Mouse (Mus musculus): ENCODE data around the gene Capn11. TPM values are rescaled to one million over a fixed set of nuclear protein-coding genes. Genes with fewer than 3 reads are reported as not detected.

The Capn11 gene
- total and polyA plus RNA-seq, 2 experiments from 2014 or later: 1.3 to 1.5 TPM

- Histone ChIP-seq H3K4me3 (ENCODE audit: low read depth, low read length) (peak overlapping the region; percentile 78), H3K9me3 (ENCODE audit: low read length) (no peaks in the 10 kb centered on the region), H3K36me3 (ENCODE audit: insufficient read depth) (no peaks in the 10 kb centered on the region), H3K4me1 (ENCODE audit: insufficient read depth) (peaks cover 16% of the 10 kb centered on the region; the same call in 1 of the 2 replicates), H3K9ac (peak overlapping the region; percentile 89), H3K27ac (ENCODE audit: low read depth, low read length) (peak overlapping the region; percentile 84), H3K27me3 (ENCODE audit: insufficient read depth, low read length) (no peaks in the 10 kb centered on the region), H3K4me2 (ENCODE audit: low read depth) (peak overlapping the region; percentile 81)
- DNase-seq (peak; percentile 60), ATAC-seq (0 out of 2 replicates have a peak, but pooled peaks have one; percentile 2)
- no peak for TF ChIP-seq CTCF (IDR thresholded peaks at IDR 0.05; ENCODE audit: low read depth)
- 21% methylated on average over 14 of the region's 14 CpGs for WGBS
Measured at GRCm38 (mm10) chr17:45684667-45685131, 25.6 kb upstream of the Capn11 start.

- 91% methylated on average over 4 of the region's 4 CpGs for WGBS
- no peaks in the 10 kb centered on the region for H3K27me3 ChIP-seq (ENCODE audit: insufficient read depth, low read length)
- TF ChIP-seq CTCF (IDR thresholded peaks at IDR 0.05; ENCODE audit: low read depth): no peak
- ATAC-seq: no peak
- H3K27ac ChIP-seq (ENCODE audit: low read depth, low read length): no peak overlapping the region
- DNase-seq: no peak
- no peak overlapping the region for H3K4me2 ChIP-seq (ENCODE audit: low read depth)
- H3K36me3 ChIP-seq (ENCODE audit: insufficient read depth): peaks cover 7% of the 10 kb centered on the region
- H3K9me3 ChIP-seq (ENCODE audit: low read length): no peaks in the 10 kb centered on the region
- H3K9ac ChIP-seq: no peak overlapping the region
- peaks cover 16% of the 10 kb centered on the region; the same call in 1 of the 2 replicates for H3K4me1 ChIP-seq (ENCODE audit: insufficient read depth)
- no peak overlapping the region for H3K4me3 ChIP-seq (ENCODE audit: low read depth, low read length)
Measured at GRCm38 (mm10) chr17:45682843-45683242, 23.7 kb upstream of the Capn11 start.

GRCm38 (mm10) chr17:45681588-45681987 lies 22.5 kb upstream of the Capn11 start:
- DNase-seq (no peak), ATAC-seq (no peak)
- Histone ChIP-seq H3K9ac (no peak overlapping the region), H3K36me3 (ENCODE audit: insufficient read depth) (peaks cover 19% of the 10 kb centered on the region), H3K4me3 (ENCODE audit: low read depth, low read length) (no peak overlapping the region), H3K27ac (ENCODE audit: low read depth, low read length) (no peak overlapping the region), H3K9me3 (ENCODE audit: low read length) (no peaks in the 10 kb centered on the region), H3K4me1 (ENCODE audit: insufficient read depth) (0 out of 2 replicates have a peak, but pooled peaks cover 9% of the 10 kb centered on the region), H3K27me3 (ENCODE audit: insufficient read depth, low read length) (no peaks in the 10 kb centered on the region), H3K4me2 (ENCODE audit: low read depth) (no peak overlapping the region)
- 100% methylated on average over 1 of the region's 1 CpGs for WGBS
- peak; percentile 58 for TF ChIP-seq CTCF (IDR thresholded peaks at IDR 0.05; ENCODE audit: low read depth)

GRCm38 (mm10) chr17:45680391-45680980 lies 21.4 kb upstream of the Capn11 start:
- H3K9ac ChIP-seq: peak overlapping the region; percentile 49; the same call in 1 of the 2 replicates
- H3K27me3 ChIP-seq (ENCODE audit: insufficient read depth, low read length): no peaks in the 10 kb centered on the region
- H3K27ac ChIP-seq (ENCODE audit: low read depth, low read length): peak overlapping the region; percentile 81
- H3K4me1 ChIP-seq (ENCODE audit: insufficient read depth): 0 out of 2 replicates have a peak, but pooled peaks cover 9% of the 10 kb centered on the region
- peak overlapping the region; percentile 42 for H3K4me2 ChIP-seq (ENCODE audit: low read depth)
- H3K4me3 ChIP-seq (ENCODE audit: low read depth, low read length): peak overlapping the region; percentile 16; the same call in 1 of the 2 replicates
- peaks cover 30% of the 10 kb centered on the region for H3K36me3 ChIP-seq (ENCODE audit: insufficient read depth)
- no peaks in the 10 kb centered on the region for H3K9me3 ChIP-seq (ENCODE audit: low read length)
- DNase-seq (peak; percentile 83), ATAC-seq (peak; percentile 93)
- TF ChIP-seq CTCF (IDR thresholded peaks at IDR 0.05; ENCODE audit: low read depth): no peak
- 47% methylated on average over 8 of the region's 8 CpGs for WGBS

- peak; percentile 59 for DNase-seq
- H3K4me3 ChIP-seq (ENCODE audit: low read depth, low read length): no peak overlapping the region
- ATAC-seq: no peak
- H3K36me3 ChIP-seq (ENCODE audit: insufficient read depth): peaks cover 48% of the 10 kb centered on the region
- H3K27me3 ChIP-seq (ENCODE audit: insufficient read depth, low read length): no peaks in the 10 kb centered on the region
- H3K4me1 ChIP-seq (ENCODE audit: insufficient read depth): 0 out of 2 replicates have a peak, but pooled peaks cover 5% of the 10 kb centered on the region
- 35% methylated on average over 7 of the region's 7 CpGs for WGBS
- no peak overlapping the region for H3K27ac ChIP-seq (ENCODE audit: low read depth, low read length)
- no peak overlapping the region for H3K9ac ChIP-seq
- no peak overlapping the region for H3K4me2 ChIP-seq (ENCODE audit: low read depth)
- H3K9me3 ChIP-seq (ENCODE audit: low read length): no peaks in the 10 kb centered on the region
- TF ChIP-seq CTCF (IDR thresholded peaks at IDR 0.05; ENCODE audit: low read depth): peak; percentile 89
Measured at GRCm38 (mm10) chr17:45678106-45678505, 19.0 kb upstream of the Capn11 start.

GRCm38 (mm10) chr17:45672598-45672997 lies 13.5 kb upstream of the Capn11 start:
- TF ChIP-seq CTCF (IDR thresholded peaks at IDR 0.05; ENCODE audit: low read depth): no peak
- H3K27ac ChIP-seq (ENCODE audit: low read depth, low read length): no peak overlapping the region
- ATAC-seq (no peak), DNase-seq (no peak)
- H3K9me3 ChIP-seq (ENCODE audit: low read length): no peaks in the 10 kb centered on the region
- H3K9ac ChIP-seq: no peak overlapping the region
- no peak overlapping the region for H3K4me3 ChIP-seq (ENCODE audit: low read depth, low read length)
- 95% methylated on average over 2 of the region's 2 CpGs for WGBS
- H3K36me3 ChIP-seq (ENCODE audit: insufficient read depth): peaks cover 92% of the 10 kb centered on the region
- H3K27me3 ChIP-seq (ENCODE audit: insufficient read depth, low read length): no peaks in the 10 kb centered on the region
- H3K4me2 ChIP-seq (ENCODE audit: low read depth): no peak overlapping the region
- no peaks in the 10 kb centered on the region for H3K4me1 ChIP-seq (ENCODE audit: insufficient read depth)

- peak; percentile 56 for TF ChIP-seq CTCF (IDR thresholded peaks at IDR 0.05; ENCODE audit: low read depth)
- Histone ChIP-seq H3K9ac (no peak overlapping the region), H3K9me3 (ENCODE audit: low read length) (no peaks in the 10 kb centered on the region), H3K4me2 (ENCODE audit: low read depth) (no peak overlapping the region), H3K4me1 (ENCODE audit: insufficient read depth) (no peaks in the 10 kb centered on the region), H3K27me3 (ENCODE audit: insufficient read depth, low read length) (no peaks in the 10 kb centered on the region), H3K27ac (ENCODE audit: low read depth, low read length) (no peak overlapping the region), H3K4me3 (ENCODE audit: low read depth, low read length) (no peak overlapping the region), H3K36me3 (ENCODE audit: insufficient read depth) (peaks cover 93% of the 10 kb centered on the region)
- WGBS: 89% methylated on average over 1 of the region's 1 CpGs
- DNase-seq (no peak), ATAC-seq (peak; percentile 44; the same call in 1 of the 2 replicates)
Measured at GRCm38 (mm10) chr17:45671821-45672220, 12.7 kb upstream of the Capn11 start.

Measured in forebrain, postnatal 0 days (tissue).